Mouse (Mus musculus) lung, postnatal 0 days (tissue): ENCODE results near the gene Rhof.

ENCODE experiments used
- CTCF ChIP-seq: IDR thresholded peaks from 2 replicates; pipeline ENCODE4 v1.5.1; 2016; ENCODE audit warnings: antibody characterized with exemption, mild to moderate bottlenecking
- EP300 ChIP-seq: IDR thresholded peaks from 2 replicates; pipeline ENCODE4 v1.6.1; 2016; ENCODE audit warnings: antibody characterized with exemption, mild to moderate bottlenecking, control low read depth

- TF ChIP-seq CTCF: no peak
- TF ChIP-seq EP300: no peak
Observed at GRCm38 (mm10) chr5:123068115-123068514, 64.4 kb downstream of the Rhof start, which contains the start of gene Tmem120b.
